Mouse (Mus musculus) limb, embryonic 12.5 days (tissue): ENCODE measurements around the gene Kri1. TPM values are rescaled to one million over a fixed set of nuclear protein-coding genes. Genes with fewer than 3 reads are reported as not detected.
"Not testable (repeated sequence)": the region's sequence is repeated elsewhere in the genome, so short reads cannot be mapped to it uniquely, and the experiment has no call there.

Source experiments
- ATAC-seq: fragments of 200-750 bp; cut with Nextera tagmentation; 2 replicates; pipeline ENCODE4 v1.8.0; 2017; ENCODE audit warnings: low read depth, moderate TSS enrichment; ENCODE audit not compliant: insufficient number of reproducible peaks, insufficient read depth, low FRiP score, low TSS enrichment
- H3K27ac ChIP-seq: fragments of 300-500 bp; sonication (generic); 2 replicates; pipeline ENCODE4 v1.5.1; 2016; ENCODE audit warnings: mild to moderate bottlenecking, moderate library complexity
- H3K27me3 ChIP-seq: fragments of 300-500 bp; sonication (generic); 2 replicates; pipeline ENCODE4 v1.6.1; 2016; ENCODE audit warnings: mild to moderate bottlenecking, moderate library complexity
- H3K36me3 ChIP-seq: fragments of 300-500 bp; sonication (generic); 2 replicates; pipeline ENCODE4 v1.6.1; 2016; ENCODE audit warnings: mild to moderate bottlenecking, moderate library complexity
- H3K4me1 ChIP-seq: fragments of 300-500 bp; sonication (generic); replicated peaks from 2 replicates; pipeline ENCODE4 v1.6.1; 2016
- H3K4me2 ChIP-seq: fragments of 300-500 bp; sonication (generic); 2 replicates; pipeline ENCODE4 v1.6.1; 2016; ENCODE audit warnings: mild to moderate bottlenecking, moderate library complexity
- H3K4me3 ChIP-seq: fragments of 300-500 bp; sonication (generic); replicated peaks from 2 replicates; pipeline ENCODE4 v1.5.1; 2016; ENCODE audit warnings: mild to moderate bottlenecking
- H3K9ac ChIP-seq: fragments of 300-500 bp; sonication (generic); replicated peaks from 2 replicates; pipeline ENCODE4 v1.6.1; 2016; ENCODE audit warnings: mild to moderate bottlenecking, moderate library complexity
- H3K9me3 ChIP-seq: fragments of 300-500 bp; sonication (generic); 2 replicates; pipeline ENCODE4 v1.6.1; 2016; ENCODE audit warnings: mild to moderate bottlenecking, moderate library complexity
- WGBS: fragments of 180-500 bp; shearing (Covaris S2); methylation state at CpG from one replicate; pipeline ENCODE4 v1.1.7; 2016; 5-methylcytosine and 5-hydroxymethylcytosine counted together
- polyA plus RNA-seq: library from polyadenylated mRNA; unstranded; fragments of >200 nt; fragmentation: Nextera tagmentation; extraction: Ambion mirVana; gene quantifications from 2 replicates; pipeline ENCODE4 v1.2.1, GENCODE M21; 2016

Gene Kri1
- polyA plus RNA-seq, 1 experiment from 2014 or later: 18.1 TPM

GRCm38 (mm10) chr9:21327569-21327968 is 39.8 kb upstream of the Kri1 start:
- Histone ChIP-seq H3K36me3 (peaks cover 26% of the 10 kb centered on the region), H3K27ac (no peak overlapping the region), H3K4me3 (no peak overlapping the region), H3K27me3 (no peaks in the 10 kb centered on the region), H3K9ac (no peak overlapping the region), H3K9me3 (no peaks in the 10 kb centered on the region), H3K4me1 (peaks cover 10% of the 10 kb centered on the region), H3K4me2 (no peak overlapping the region)
- no peak for ATAC-seq
- WGBS: 68% methylated on average over 3 of the region's 3 CpGs

GRCm38 (mm10) chr9:21324269-21324668 is 36.5 kb upstream of the Kri1 start:
- Histone ChIP-seq H3K9ac (no peak overlapping the region), H3K27ac (no peak overlapping the region), H3K9me3 (no peaks in the 10 kb centered on the region), H3K4me1 (peaks cover 16% of the 10 kb centered on the region), H3K4me2 (no peak overlapping the region), H3K36me3 (peaks cover 19% of the 10 kb centered on the region), H3K4me3 (no peak overlapping the region), H3K27me3 (no peaks in the 10 kb centered on the region)
- no peak for ATAC-seq
- 88% methylated on average over 11 of the region's 11 CpGs for WGBS

DNA sequence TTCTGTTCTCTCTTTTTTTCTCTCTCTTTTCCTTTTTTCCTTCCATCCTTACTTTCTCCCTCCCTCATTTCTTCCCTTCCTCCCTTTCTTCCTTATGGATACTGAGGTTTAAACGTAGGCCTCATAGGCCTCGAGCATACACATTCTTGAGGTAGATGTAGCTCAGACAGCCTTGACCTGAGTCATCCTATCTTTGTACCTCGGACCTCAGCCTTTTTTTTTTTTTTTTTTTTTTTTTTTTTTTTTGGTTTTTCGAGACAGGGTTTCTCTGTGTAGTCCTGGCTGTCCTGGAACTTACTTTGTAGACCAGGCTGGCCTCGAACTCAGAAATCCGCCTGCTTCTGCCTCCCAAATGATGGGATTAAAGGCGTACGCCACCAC is 35.1 kb upstream of the Kri1 start:
- peaks cover 19% of the 10 kb centered on the region for H3K36me3 ChIP-seq
- not testable (repeated sequence) for H3K9me3 ChIP-seq, H3K4me3 ChIP-seq, H3K9ac ChIP-seq, H3K27ac ChIP-seq, ATAC-seq, H3K4me2 ChIP-seq, H3K27me3 ChIP-seq
- WGBS: 85% methylated on average over 8 of the region's 8 CpGs
- peaks cover 16% of the 10 kb centered on the region for H3K4me1 ChIP-seq

- ATAC-seq: no peak
- Histone ChIP-seq H3K4me2 (peak overlapping the region; percentile 88), H3K9ac (no peak overlapping the region), H3K36me3 (peaks cover 19% of the 10 kb centered on the region), H3K27me3 (no peaks in the 10 kb centered on the region), H3K4me3 (peak overlapping the region; percentile 71; the same call in 1 of the 2 replicates), H3K4me1 (peaks cover 16% of the 10 kb centered on the region), H3K9me3 (no peaks in the 10 kb centered on the region), H3K27ac (no peak overlapping the region)
- WGBS: 77% methylated on average over 19 of the region's 19 CpGs
Measured at GRCm38 (mm10) chr9:21322211-21322916, 34.6 kb upstream of the Kri1 start.

GRCm38 (mm10) chr9:21321513-21321835 is 33.7 kb upstream of the Kri1 start:
- WGBS: 16% methylated on average over 6 of the region's 6 CpGs
- no peak overlapping the region for H3K27ac ChIP-seq
- no peak for ATAC-seq

GRCm38 (mm10) chr9:21320619-21321512 is 33.1 kb upstream of the Kri1 start, which contains the start of gene Slc44a2:
TSS of gene Slc44a2 (plus strand) at chr9:21320698.
- Histone ChIP-seq H3K36me3 (peaks cover 14% of the 10 kb centered on the region), H3K9me3 (no peaks in the 10 kb centered on the region), H3K27ac (peak within 1 kb of the TSS; percentile 14), H3K4me3 (peak within 1 kb of the TSS; percentile 71), H3K4me1 (peaks cover 16% of the 10 kb centered on the region), H3K4me2 (peak within 1 kb of the TSS; percentile 88), H3K9ac (peak within 1 kb of the TSS; percentile 75), H3K27me3 (no peaks in the 10 kb centered on the region)
- WGBS: under 1% methylated on average over 52 of the region's 52 CpGs
- peak; percentile 89 for ATAC-seq

More at GRCm38 (mm10) chr9:21321513-21321835, 33.7 kb upstream of the Kri1 start:
- peak overlapping the region; percentile 71 for H3K4me3 ChIP-seq
- H3K9me3 ChIP-seq: no peaks in the 10 kb centered on the region
- H3K36me3 ChIP-seq: peaks cover 17% of the 10 kb centered on the region
- H3K4me2 ChIP-seq: peak overlapping the region; percentile 88
- H3K9ac ChIP-seq: peak overlapping the region; percentile 75
- peaks cover 16% of the 10 kb centered on the region for H3K4me1 ChIP-seq
- no peaks in the 10 kb centered on the region for H3K27me3 ChIP-seq

DNA sequence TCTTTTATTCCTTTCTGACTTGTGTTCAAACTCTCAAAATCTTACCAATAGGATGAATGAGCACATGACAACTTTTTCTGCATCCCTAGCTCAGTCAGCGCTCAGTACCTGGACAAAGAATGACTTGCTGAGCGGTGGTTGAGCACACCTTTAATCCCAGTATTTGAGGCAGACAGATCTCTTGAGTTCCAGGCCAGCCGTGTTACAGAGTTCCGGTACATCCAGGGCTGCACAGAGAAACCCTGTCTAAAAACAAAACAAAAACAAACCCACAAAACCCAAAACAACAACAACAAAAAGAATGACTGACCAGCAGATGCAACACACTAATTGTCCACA is 32.5 kb upstream of the Kri1 start:
- 26% methylated on average over 4 of the region's 4 CpGs for WGBS
- Histone ChIP-seq H3K4me2 (peak overlapping the region; percentile 88), H3K4me3 (peak overlapping the region; percentile 71), H3K9me3 (no peaks in the 10 kb centered on the region), H3K9ac (no peak overlapping the region), H3K27ac (no peak overlapping the region), H3K36me3 (peaks cover 9% of the 10 kb centered on the region), H3K4me1 (peaks cover 16% of the 10 kb centered on the region), H3K27me3 (no peaks in the 10 kb centered on the region)
- ATAC-seq: peak; percentile 32; the same call in 1 of the 2 replicates

GRCm38 (mm10) chr9:21319503-21319902 is 31.7 kb upstream of the Kri1 start:
- 93% methylated on average over 4 of the region's 4 CpGs for WGBS
- H3K4me1 ChIP-seq: peaks cover 16% of the 10 kb centered on the region
- no peak overlapping the region for H3K9ac ChIP-seq
- H3K4me3 ChIP-seq: no peak overlapping the region
- no peak overlapping the region for H3K27ac ChIP-seq
- H3K36me3 ChIP-seq: 0 out of 2 replicates have a peak, but pooled peaks cover 3% of the 10 kb centered on the region
- no peak for ATAC-seq
- H3K4me2 ChIP-seq: no peak overlapping the region
- H3K9me3 ChIP-seq: no peaks in the 10 kb centered on the region
- no peaks in the 10 kb centered on the region for H3K27me3 ChIP-seq

DNA sequence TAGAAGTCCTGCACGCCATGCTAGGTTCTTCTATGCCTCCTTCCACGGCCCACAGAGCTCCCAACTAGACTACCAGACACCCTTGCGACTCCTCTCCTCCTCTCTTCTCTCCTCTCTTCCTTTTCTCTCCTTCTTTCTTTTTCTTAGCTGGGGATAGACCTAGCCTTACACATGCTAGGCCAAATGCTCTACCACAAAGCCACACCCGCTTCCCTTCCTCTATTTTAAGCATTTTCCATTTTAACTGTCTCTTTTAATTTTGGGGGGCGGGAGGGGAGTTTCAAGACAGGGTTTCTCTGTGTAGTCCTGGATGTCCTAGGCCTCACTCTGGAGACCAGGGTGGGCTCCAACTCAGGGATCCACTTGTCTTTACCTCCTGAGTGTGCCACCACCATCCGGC is 31.0 kb upstream of the Kri1 start:
- Histone ChIP-seq H3K27me3 (no peaks in the 10 kb centered on the region), H3K27ac (no peak overlapping the region), H3K4me3 (no peak overlapping the region), H3K9ac (no peak overlapping the region), H3K36me3 (no peaks in the 10 kb centered on the region), H3K9me3 (no peaks in the 10 kb centered on the region), H3K4me1 (peaks cover 16% of the 10 kb centered on the region), H3K4me2 (no peak overlapping the region)
- WGBS: 88% methylated on average over 6 of the region's 6 CpGs
- ATAC-seq: no peak

- WGBS: 74% methylated on average over 7 of the region's 7 CpGs
- peaks cover 12% of the 10 kb centered on the region for H3K27me3 ChIP-seq
- H3K4me2 ChIP-seq: no peak overlapping the region
- peaks cover 10% of the 10 kb centered on the region for H3K4me1 ChIP-seq
- no peak overlapping the region for H3K27ac ChIP-seq
- no peaks in the 10 kb centered on the region for H3K36me3 ChIP-seq
- no peak overlapping the region for H3K4me3 ChIP-seq
- H3K9ac ChIP-seq: no peak overlapping the region
- no peak for ATAC-seq
- no peaks in the 10 kb centered on the region for H3K9me3 ChIP-seq
Measured at GRCm38 (mm10) chr9:21316696-21317095, 28.9 kb upstream of the Kri1 start.

- 62% methylated on average over 5 of the region's 5 CpGs for WGBS
- Histone ChIP-seq H3K4me1 (0 out of 2 replicates have a peak, but pooled peaks cover 3% of the 10 kb centered on the region), H3K4me2 (no peak overlapping the region), H3K27me3 (peaks cover 25% of the 10 kb centered on the region), H3K9me3 (no peaks in the 10 kb centered on the region), H3K36me3 (no peaks in the 10 kb centered on the region), H3K9ac (no peak overlapping the region), H3K4me3 (no peak overlapping the region), H3K27ac (no peak overlapping the region)
- no peak for ATAC-seq
Measured at GRCm38 (mm10) chr9:21315421-21315820, 27.7 kb upstream of the Kri1 start.
